Comparison of ENCODE assay signal across 14 mouse cellular contexts in the genomic region with DNA sequence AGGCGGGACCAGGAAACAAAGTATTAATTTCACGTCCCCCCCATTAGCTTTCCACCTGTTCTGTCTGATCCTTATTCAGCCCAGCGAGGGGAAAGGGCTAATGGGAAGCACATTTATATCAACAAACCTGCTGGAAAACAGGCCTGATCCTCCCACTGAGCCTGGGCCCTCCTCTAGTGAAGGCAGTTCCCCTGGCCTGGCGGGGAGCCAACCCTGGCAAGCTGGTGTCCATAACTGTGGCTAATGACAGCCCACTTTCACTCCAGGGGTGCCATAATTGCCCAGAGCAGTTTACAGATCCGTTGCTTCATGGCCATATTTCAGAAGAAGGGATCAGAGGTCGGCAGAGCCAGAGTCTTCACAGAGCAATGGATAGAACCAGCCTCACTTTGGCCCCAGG.
DNase-seq lines count a peak whose midpoint lies in the region; ATAC-seq and TF ChIP-seq lines count a peak whose summit lies in the region.
"Had no signal": no experiment of that assay in that cellular context is flagged by ENCODE, and none has a peak within 500 bp of the region (broad histone marks: within the 10 kb centered on the region; RNA-seq: fewer than 3 reads in every experiment).

No protein-coding gene starts in this region.

- 61% methylated on average over 6 of the region's 6 CpGs for WGBS in forebrain, embryonic 11.5 days
- WGBS in forebrain, embryonic 10.5 days = 60% methylated on average over 6 of the region's 6 CpGs
- 65% methylated on average over 6 of the region's 6 CpGs for WGBS in liver, embryonic 11.5 days
- 52% methylated on average over 6 of the region's 6 CpGs for WGBS in liver, embryonic 12.5 days (ENCODE audit: insufficient replicate concordance)
- 62% methylated on average over 6 of the region's 6 CpGs for WGBS in liver, postnatal 0 days (ENCODE audit: insufficient replicate concordance)

- H3K36me3 ChIP-seq in forebrain, embryonic 11.5 days (ENCODE audit: control insufficient read depth, insufficient read depth, low read length) = no peaks in the 10 kb centered on the region
- no peaks in the 10 kb centered on the region for H3K36me3 ChIP-seq in forebrain, embryonic 10.5 days (replicated peaks)
- H3K36me3 ChIP-seq in liver, embryonic 11.5 days (ENCODE audit: control insufficient read depth, insufficient read depth, low read length) = no peaks in the 10 kb centered on the region
- H3K36me3 ChIP-seq in liver, embryonic 12.5 days = no peaks in the 10 kb centered on the region
- H3K36me3 ChIP-seq in liver, postnatal 0 days (replicated peaks; ENCODE audit: insufficient read depth, low read length) = no peaks in the 10 kb centered on the region
- H3K36me3 ChIP-seq: liver, embryonic 15.5 days had no signal

- H3K4me3 ChIP-seq in forebrain, embryonic 11.5 days (ENCODE audit: low read depth, low read length) = no peak overlapping the region
- H3K4me3 ChIP-seq in forebrain, embryonic 10.5 days = no peak overlapping the region
- H3K4me3 ChIP-seq in liver, embryonic 11.5 days (ENCODE audit: low read depth, low read length) = no peak overlapping the region
- no peak overlapping the region for H3K4me3 ChIP-seq in liver, embryonic 12.5 days
- H3K4me3 ChIP-seq in liver, postnatal 0 days (ENCODE audit: low read depth, low read length) = no peak overlapping the region
- H3K4me3 ChIP-seq: liver, embryonic 15.5 days; myocyte had no signal

- H3K4me1 ChIP-seq in forebrain, embryonic 11.5 days (replicated peaks; ENCODE audit: control insufficient read depth, insufficient read depth, low read length) = no peaks in the 10 kb centered on the region
- no peaks in the 10 kb centered on the region; the same call in 1 of the 2 replicates for H3K4me1 ChIP-seq in forebrain, embryonic 10.5 days
- H3K4me1 ChIP-seq in liver, embryonic 11.5 days (replicated peaks; ENCODE audit: control insufficient read depth, insufficient read depth, low read length) = no peaks in the 10 kb centered on the region
- no peaks in the 10 kb centered on the region for H3K4me1 ChIP-seq in liver, embryonic 12.5 days
- no peaks in the 10 kb centered on the region for H3K4me1 ChIP-seq in liver, postnatal 0 days (ENCODE audit: insufficient read depth)
- H3K4me1 ChIP-seq: liver, embryonic 15.5 days had no signal

- TF ChIP-seq CTCF in liver, postnatal 0 days (IDR thresholded peaks at IDR 0.05; ENCODE audit: low read depth) = no peak

- no peak overlapping the region for H3K9ac ChIP-seq in forebrain, embryonic 11.5 days (ENCODE audit: low read length)
- no peak overlapping the region for H3K9ac ChIP-seq in liver, embryonic 11.5 days (ENCODE audit: low read depth, low read length)
- no peak overlapping the region for H3K9ac ChIP-seq in liver, embryonic 12.5 days
- H3K9ac ChIP-seq in liver, postnatal 0 days (replicated peaks) = no peak overlapping the region
- H3K9ac ChIP-seq: liver, embryonic 15.5 days had no signal

- H3K27ac ChIP-seq in forebrain, embryonic 11.5 days (ENCODE audit: low read depth, low read length) = no peak overlapping the region
- H3K27ac ChIP-seq in forebrain, embryonic 10.5 days = no peak overlapping the region
- no peak overlapping the region for H3K27ac ChIP-seq in liver, embryonic 11.5 days (ENCODE audit: low read depth, low read length)
- H3K27ac ChIP-seq in liver, embryonic 12.5 days = no peak overlapping the region
- no peak overlapping the region for H3K27ac ChIP-seq in liver, postnatal 0 days (ENCODE audit: low read depth)
- H3K27ac ChIP-seq: liver, embryonic 15.5 days had no signal

- TF ChIP-seq EP300 in liver, postnatal 0 days (IDR thresholded peaks at IDR 0.05; ENCODE audit: low read depth) = no peak

- peak; percentile 56 for DNase-seq in forebrain, embryonic 11.5 days (ENCODE audit: low spot score)
- DNase-seq in forebrain, embryonic 10.5 days (ENCODE audit: extremely low spot score, low spot score) = no peak
- DNase-seq in liver, embryonic 11.5 days (ENCODE audit: low spot score) = peak; percentile 39
- DNase-seq in embryo, embryonic 11 days = peak; percentile 71
- DNase-seq in mesoderm, embryonic 11.5 days (ENCODE audit: low read depth, low spot score) = peak; percentile 66
- DNase-seq in heart, adult 9 months (ENCODE audit: low spot score in 2 of 2) = no peak
- DNase-seq in liver, postnatal 0 days = no peak
- DNase-seq: gastrocnemius, postnatal 25 days; thymus, postnatal 14 days had no signal

- H3K4me2 ChIP-seq in forebrain, embryonic 11.5 days (ENCODE audit: low read depth, low read length, severe bottlenecking) = no peak overlapping the region
- no peak overlapping the region for H3K4me2 ChIP-seq in liver, embryonic 11.5 days
- H3K4me2 ChIP-seq in liver, embryonic 12.5 days = no peak overlapping the region
- no peak overlapping the region for H3K4me2 ChIP-seq in liver, postnatal 0 days (ENCODE audit: low read depth, low read length)
- H3K4me2 ChIP-seq: liver, embryonic 15.5 days had no signal

- H3K9me3 ChIP-seq in forebrain, embryonic 11.5 days (ENCODE audit: control insufficient read depth, low read length) = no peaks in the 10 kb centered on the region
- H3K9me3 ChIP-seq in forebrain, embryonic 10.5 days = no peaks in the 10 kb centered on the region; the same call in 1 of the 2 replicates
- no peaks in the 10 kb centered on the region for H3K9me3 ChIP-seq in liver, embryonic 11.5 days (ENCODE audit: control insufficient read depth, low read length)
- no peaks in the 10 kb centered on the region for H3K9me3 ChIP-seq in liver, embryonic 12.5 days (replicated peaks)
- H3K9me3 ChIP-seq in liver, postnatal 0 days (ENCODE audit: low read length) = no peaks in the 10 kb centered on the region
- H3K9me3 ChIP-seq: liver, embryonic 15.5 days had no signal

- no peaks in the 10 kb centered on the region for H3K27me3 ChIP-seq in forebrain, embryonic 11.5 days (ENCODE audit: control insufficient read depth, insufficient read depth, low read length)
- no peaks in the 10 kb centered on the region for H3K27me3 ChIP-seq in forebrain, embryonic 10.5 days (ENCODE audit: poor library complexity, severe bottlenecking)
- 0 out of 2 replicates have a peak, but pooled peaks cover 2% of the 10 kb centered on the region for H3K27me3 ChIP-seq in liver, embryonic 11.5 days (replicated peaks; ENCODE audit: control insufficient read depth, insufficient read depth, low read length)
- H3K27me3 ChIP-seq in liver, embryonic 12.5 days (replicated peaks) = no peaks in the 10 kb centered on the region
- H3K27me3 ChIP-seq in liver, postnatal 0 days (ENCODE audit: insufficient read depth, low read length) = no peaks in the 10 kb centered on the region
- H3K27me3 ChIP-seq: liver, embryonic 15.5 days had no signal

- no peak for ATAC-seq in forebrain, embryonic 11.5 days (replicated peaks; ENCODE audit: low FRiP score)
- no peak for ATAC-seq in liver, embryonic 11.5 days (replicated peaks; ENCODE audit: low FRiP score)
- ATAC-seq in liver, embryonic 12.5 days = no peak
- ATAC-seq in liver, postnatal 0 days = no peak
- ATAC-seq: CD4-positive, CD25-positive, alpha-beta regulatory T cell, adult 4 months; inflammation-experienced regulatory T-cells, adult 6 months had no signal

Comparison
In these comparisons a context has a peak if more than half of its experiments do, and no peak if none do; other contexts are left out.
1. DNase-seq: peak in forebrain, embryonic 11.5 days (single experiment), liver, embryonic 11.5 days (single experiment), embryo, embryonic 11 days (single experiment) and mesoderm, embryonic 11.5 days (single experiment); none in forebrain, embryonic 10.5 days (single experiment), heart, adult 9 months (0 of 2) and liver, postnatal 0 days (single experiment).